Mouse (Mus musculus) C2C12 (cell line): ENCODE measurements at regions not wholly inside any gene's neighbourhood (a gene's known extent, or its start where the extent isn't known, plus 50 kb on each side); places are given as distances from the start of the nearest gene placed in this dataset.

ENCODE experiments used
- H3K27me3 ChIP-seq: one replicate; pipeline ENCODE4 v1.6.1; 2011; ENCODE audit not compliant: control insufficient read depth, insufficient read depth, insufficient read length
- H3K36me3 ChIP-seq: one replicate; pipeline ENCODE4 v1.6.1; 2011; ENCODE audit not compliant: control insufficient read depth, insufficient read depth
- H3K4me3 ChIP-seq: one replicate; pipeline ENCODE4 v1.5.1; 2011; ENCODE audit warnings: mild to moderate bottlenecking, control low read depth; ENCODE audit not compliant: poor library complexity, insufficient read depth, severe bottlenecking
- H3K79me2 ChIP-seq: one replicate; pipeline ENCODE4 v1.6.1; 2011; ENCODE audit not compliant: control insufficient read depth, insufficient read depth
- H3K79me3 ChIP-seq: one replicate; pipeline ENCODE4 v1.6.1; 2011; ENCODE audit warnings: low read depth, control low read depth
- H3ac ChIP-seq: one replicate; pipeline ENCODE3; 2011; ENCODE audit warnings: low read depth; ENCODE audit not compliant: control insufficient read depth, insufficient read length
- CEBPB ChIP-seq: IDR thresholded peaks from one replicate; pipeline ENCODE4 v1.6.1; 2011; ENCODE audit warnings: low read depth, mild to moderate bottlenecking, control low read depth, moderate library complexity
- CTCF ChIP-seq: IDR thresholded peaks from one replicate; pipeline ENCODE4 v1.5.1; 2011; ENCODE audit not compliant: control insufficient read depth, insufficient read depth, insufficient read length
- FOSL1 ChIP-seq: IDR thresholded peaks from one replicate; pipeline ENCODE4 v1.8.0; 2011; ENCODE audit warnings: mild to moderate bottlenecking, low read length; ENCODE audit not compliant: poor library complexity, insufficient read depth, severe bottlenecking
- MAX ChIP-seq: IDR thresholded peaks from one replicate; pipeline ENCODE4 v1.6.1; 2011; ENCODE audit warnings: mild to moderate bottlenecking, control low read depth
- MYOD1 ChIP-seq: IDR thresholded peaks from one replicate; pipeline ENCODE4 v1.6.1; 2011; ENCODE audit warnings: low read depth; ENCODE audit not compliant: control insufficient read depth, insufficient read length
- MYOG ChIP-seq: IDR thresholded peaks from one replicate; pipeline ENCODE4 v1.6.1; 2011; ENCODE audit not compliant: control insufficient read depth, insufficient read length; ENCODE audit errors: extremely low read depth
- USF1 ChIP-seq: IDR thresholded peaks from one replicate; pipeline ENCODE4 v1.6.1; 2011; ENCODE audit warnings: low read depth, mild to moderate bottlenecking, control low read depth, moderate library complexity

- TF ChIP-seq CEBPB (no peak), MAX (no peak), USF1 (no peak), CTCF (no peak), MYOG (no peak)
- Histone ChIP-seq H3K27me3 (no peaks in the 10 kb centered on the region), H3K36me3 (no peaks in the 10 kb centered on the region), H3K79me3 (no peaks in the 10 kb centered on the region), H3K79me2 (no peaks in the 10 kb centered on the region), H3K4me3 (no peak overlapping the region), H3ac (no peak overlapping the region)
These were observed 55.0 kb upstream of the Tbl1xr1 start for GRCm38 (mm10) chr3:22021360-22021935.

DNA sequence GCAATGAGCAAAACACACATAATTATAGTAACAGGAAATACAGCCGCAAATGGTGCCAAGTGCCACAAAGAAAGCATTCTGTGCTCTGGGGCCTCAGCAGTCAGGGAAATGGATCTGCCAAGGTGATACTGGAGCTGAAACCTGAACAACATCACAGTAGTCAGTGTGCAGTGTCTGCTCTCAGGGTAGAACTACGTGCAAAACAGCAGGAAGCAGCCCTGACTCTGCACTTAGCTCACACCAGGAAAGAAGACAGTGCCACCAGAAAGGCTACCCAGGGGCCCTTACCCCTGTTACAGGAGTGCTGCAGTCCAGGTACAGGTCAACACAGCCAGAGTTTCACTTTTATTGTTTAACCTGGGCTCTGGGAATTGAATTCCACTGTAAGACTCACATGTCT, 54.0 kb upstream of the Tbl1xr1 start:
- no peak for TF ChIP-seq MYOD1
- no peaks in the 10 kb centered on the region for H3K79me3 ChIP-seq
- H3K4me3 ChIP-seq: no peak overlapping the region
- H3K36me3 ChIP-seq: no peaks in the 10 kb centered on the region
- no peak overlapping the region for H3ac ChIP-seq
- H3K79me2 ChIP-seq: no peaks in the 10 kb centered on the region
- no peaks in the 10 kb centered on the region for H3K27me3 ChIP-seq

DNA sequence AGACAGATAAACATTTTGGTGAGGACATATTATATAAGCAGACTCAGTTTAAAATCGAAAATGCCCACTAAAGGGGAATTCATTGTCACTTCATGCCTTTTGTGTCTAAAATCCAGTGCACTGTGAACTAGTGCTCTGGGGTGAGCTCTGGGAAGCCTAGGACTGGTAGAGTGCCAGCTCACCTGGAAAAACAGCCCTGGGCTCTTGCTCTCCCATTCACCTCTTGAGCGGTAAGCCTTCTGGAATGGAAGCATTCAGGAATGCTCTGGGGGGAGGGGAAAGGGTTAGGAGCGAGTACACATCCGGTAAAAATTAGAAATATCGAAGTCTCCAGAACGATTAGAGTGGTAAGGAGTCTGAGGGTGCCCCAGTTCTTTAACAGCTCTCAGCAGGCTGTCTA, 53.4 kb upstream of the Tbl1xr1 start:
- TF ChIP-seq MYOG (no peak), MAX (no peak), FOSL1 (no peak), CEBPB (no peak), MYOD1 (no peak), USF1 (no peak), CTCF (no peak)
- Histone ChIP-seq H3K79me3 (no peaks in the 10 kb centered on the region), H3K4me3 (no peak overlapping the region), H3ac (no peak overlapping the region), H3K36me3 (no peaks in the 10 kb centered on the region), H3K79me2 (no peaks in the 10 kb centered on the region), H3K27me3 (no peaks in the 10 kb centered on the region)

DNA sequence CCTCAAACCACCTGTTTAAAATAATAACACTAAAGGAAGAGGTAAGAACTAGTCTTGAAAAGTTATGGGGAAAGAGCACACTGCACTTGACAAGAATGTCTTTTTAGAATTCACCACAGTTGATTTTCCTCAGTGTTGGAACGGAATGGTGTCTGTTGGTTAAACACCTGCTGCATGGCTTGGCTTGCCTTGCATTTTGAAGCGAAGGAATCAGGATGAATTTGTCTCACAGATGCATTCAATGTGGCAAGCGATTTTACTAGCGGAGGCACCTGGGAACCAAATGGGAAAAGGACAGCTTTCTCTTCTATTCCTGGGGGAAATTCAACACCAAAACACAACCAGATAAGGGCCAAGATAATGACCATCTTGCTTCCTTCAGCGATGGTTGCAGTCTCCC, 52.9 kb upstream of the Tbl1xr1 start:
- H3K79me3 ChIP-seq: no peaks in the 10 kb centered on the region
- H3K4me3 ChIP-seq: no peak overlapping the region
- no peak overlapping the region for H3ac ChIP-seq
- H3K79me2 ChIP-seq: no peaks in the 10 kb centered on the region
- TF ChIP-seq CEBPB (no peak), MAX (no peak), FOSL1 (no peak), CTCF (no peak), MYOG (no peak), USF1 (no peak), MYOD1 (no peak)
- H3K36me3 ChIP-seq: no peaks in the 10 kb centered on the region
- no peaks in the 10 kb centered on the region for H3K27me3 ChIP-seq

GRCm38 (mm10) chr3:22024200-22024599, 52.3 kb upstream of the Tbl1xr1 start:
- Histone ChIP-seq H3K79me2 (no peaks in the 10 kb centered on the region), H3ac (no peak overlapping the region), H3K27me3 (no peaks in the 10 kb centered on the region), H3K36me3 (no peaks in the 10 kb centered on the region), H3K4me3 (no peak overlapping the region), H3K79me3 (no peaks in the 10 kb centered on the region)
- TF ChIP-seq USF1 (no peak), CTCF (no peak), MAX (no peak), FOSL1 (no peak), MYOG (no peak), MYOD1 (no peak), CEBPB (no peak)

DNA sequence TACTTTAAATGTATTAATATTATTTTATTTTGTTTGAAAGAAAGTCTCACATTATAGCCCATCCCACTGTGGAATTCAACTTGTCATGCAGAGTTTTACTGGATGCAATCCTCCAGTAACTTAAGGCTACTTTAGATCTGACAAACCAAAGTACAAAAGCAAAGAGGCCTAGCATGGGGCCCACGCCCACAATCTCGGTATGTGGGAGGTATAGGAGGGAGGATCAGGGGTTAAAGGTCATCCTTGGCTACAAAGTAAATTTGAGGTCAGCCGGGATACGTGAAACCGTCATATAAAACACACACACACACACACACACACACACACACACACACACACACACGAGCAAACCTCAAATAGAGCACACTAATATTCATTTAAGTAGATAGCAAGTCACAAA, 51.3 kb upstream of the Tbl1xr1 start:
- H3K4me3 ChIP-seq: no peak overlapping the region

More for the DNA sequence above, 51.3 kb upstream of the Tbl1xr1 start:
- Histone ChIP-seq H3K79me3 (no peaks in the 10 kb centered on the region), H3K36me3 (no peaks in the 10 kb centered on the region), H3K27me3 (no peaks in the 10 kb centered on the region), H3K79me2 (no peaks in the 10 kb centered on the region), H3ac (no peak overlapping the region)
- TF ChIP-seq MYOD1 (no peak), FOSL1 (no peak), USF1 (no peak), CEBPB (no peak), MYOG (no peak), MAX (no peak), CTCF (no peak)
